Mouse (Mus musculus) megakaryocyte, embryonic 14.5 days (primary cell): ENCODE measurements around the gene Fkbp3. TPM values are rescaled to one million over a fixed set of nuclear protein-coding genes. Genes with fewer than 3 reads are reported as not detected.
A peak's percentile ranks its signal among the peaks of the same experiment; 100 is the strongest.
"Not testable (repeated sequence)": the region's sequence is repeated elsewhere in the genome, so short reads cannot be mapped to it uniquely, and the experiment has no call there.

ENCODE experiments used
- H3K27me3 ChIP-seq: replicated peaks from 2 replicates; pipeline ENCODE3; 2012; ENCODE audit warnings: inconsistent platforms
- H3K36me3 ChIP-seq: replicated peaks from 2 replicates; pipeline ENCODE3; 2012; ENCODE audit warnings: low read length, inconsistent platforms, mixed read lengths
- H3K4me1 ChIP-seq: 2 replicates; pipeline ENCODE4 v1.6.1; 2012; ENCODE audit warnings: inconsistent platforms
- H3K4me3 ChIP-seq: replicated peaks from 2 replicates; pipeline ENCODE3; 2012; ENCODE audit warnings: moderate library complexity, mild to moderate bottlenecking, inconsistent platforms
- H3K9me3 ChIP-seq: 2 replicates; pipeline ENCODE4 v1.6.1; 2012; ENCODE audit warnings: inconsistent platforms
- FLI1 ChIP-seq: IDR thresholded peaks from 2 replicates; pipeline ENCODE4 v1.6.1; 2012; ENCODE audit warnings: low read length, inconsistent platforms, mixed read lengths
- GATA1 ChIP-seq: IDR thresholded peaks from 3 replicates; pipeline ENCODE4 v1.6.1; 2012; ENCODE audit warnings: mixed read lengths, low read length, inconsistent platforms, borderline replicate concordance
- polyA plus RNA-seq: library from polyadenylated mRNA; stranded (reverse); fragments of >175 nt; gene quantifications from 2 replicates; pipeline ENCODE4 v1.2.3, GENCODE M21; 2012; ENCODE audit warnings: low replicate concordance; ENCODE audit not compliant: insufficient read depth

Fkbp3 gene
- polyA plus RNA-seq = 40.1 TPM in 1 of 2 replicates, not detected in the other

DNA sequence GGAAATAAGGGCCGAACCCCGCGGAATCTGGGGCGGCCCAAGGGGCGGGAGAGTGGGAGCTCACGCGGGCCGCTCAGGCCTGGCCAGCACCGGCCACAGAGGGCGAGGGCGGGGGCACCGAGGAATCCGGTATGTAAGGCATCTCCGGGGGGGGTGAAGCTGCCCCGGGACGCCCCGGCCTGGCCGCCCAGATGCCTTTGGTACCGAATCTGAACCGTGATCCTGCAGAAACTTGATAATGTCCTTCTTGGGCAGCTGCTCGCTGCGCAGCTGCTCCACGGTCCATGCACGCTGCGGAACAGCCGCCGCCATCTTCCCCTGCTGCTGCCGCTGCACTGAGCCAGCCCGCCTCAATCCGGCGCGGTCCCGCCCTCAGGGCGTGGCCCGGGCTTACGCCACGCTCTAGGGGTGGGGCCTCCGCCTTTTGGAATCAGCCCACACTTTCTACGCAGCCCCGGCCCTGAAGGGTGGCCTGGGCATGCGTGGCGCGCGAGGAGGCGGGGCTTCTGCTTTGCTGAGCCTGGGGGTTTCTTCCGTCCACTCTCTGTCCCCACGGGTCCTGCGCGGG is at the start of gene Fkbp3:
TSS of gene Fkbp3 (minus strand) at position 397 of the 568 bp plus-strand sequence.
- H3K36me3 ChIP-seq = peaks cover 18% of the 10 kb centered on the region
- peaks cover 39% of the 10 kb centered on the region for H3K4me1 ChIP-seq
- no peaks in the 10 kb centered on the region for H3K9me3 ChIP-seq
- TF ChIP-seq GATA1 (no peak), FLI1 (no peak)
- H3K27me3 ChIP-seq = no peaks in the 10 kb centered on the region
- peak within 1 kb of the TSS; percentile 98 for H3K4me3 ChIP-seq

DNA sequence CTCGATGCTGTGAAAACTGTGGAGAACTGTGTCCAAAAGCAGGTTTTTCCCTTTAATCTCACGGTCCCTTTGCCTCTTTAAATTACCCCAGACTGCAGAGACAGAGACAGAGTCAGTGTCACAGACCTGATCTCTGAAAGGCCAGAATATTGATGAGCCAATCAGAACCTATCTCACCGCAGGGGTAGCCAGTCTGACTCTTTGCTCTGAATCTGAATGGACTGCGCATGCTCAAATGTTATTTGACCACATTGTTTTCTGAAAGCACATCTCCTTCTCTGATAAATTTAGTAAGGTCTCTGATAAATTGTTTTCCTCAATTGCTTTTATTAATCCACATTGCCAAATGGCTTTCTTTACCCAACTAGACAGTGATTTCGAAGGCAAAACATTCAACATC is 45.6 kb upstream of the Fkbp3 start:
- no peak overlapping the region for H3K4me3 ChIP-seq
- peaks cover 71% of the 10 kb centered on the region for H3K36me3 ChIP-seq
- TF ChIP-seq FLI1 (no peak), GATA1 (no peak)
- no peaks in the 10 kb centered on the region for H3K9me3 ChIP-seq
- no peaks in the 10 kb centered on the region for H3K27me3 ChIP-seq
- no peaks in the 10 kb centered on the region for H3K4me1 ChIP-seq

DNA sequence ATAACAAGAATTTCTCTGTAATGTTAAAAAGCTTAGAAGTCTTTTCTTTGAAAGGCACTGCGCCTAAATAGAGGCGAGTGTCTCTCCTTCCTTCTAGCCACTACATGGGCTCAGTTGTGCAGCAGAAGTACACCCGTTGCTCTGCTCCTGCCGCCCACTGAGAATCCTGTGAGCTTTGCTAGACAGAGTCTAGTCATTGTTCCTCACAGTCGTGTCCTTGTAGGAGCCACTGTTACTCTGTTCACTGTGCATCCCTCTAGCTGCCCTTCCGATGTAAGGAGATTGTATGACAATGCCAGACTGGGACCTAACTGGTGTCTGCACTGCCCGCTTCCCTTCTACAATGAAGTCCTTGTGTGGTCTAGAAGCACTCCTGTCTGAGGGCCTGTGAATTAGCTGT is 45.2 kb upstream of the Fkbp3 start:
- TF ChIP-seq FLI1 = no peak
- no peak for TF ChIP-seq GATA1
- no peaks in the 10 kb centered on the region for H3K4me1 ChIP-seq
- peaks cover 69% of the 10 kb centered on the region for H3K36me3 ChIP-seq
- H3K27me3 ChIP-seq = no peaks in the 10 kb centered on the region
- no peaks in the 10 kb centered on the region for H3K9me3 ChIP-seq
- peak overlapping the region; percentile 38 for H3K4me3 ChIP-seq

DNA sequence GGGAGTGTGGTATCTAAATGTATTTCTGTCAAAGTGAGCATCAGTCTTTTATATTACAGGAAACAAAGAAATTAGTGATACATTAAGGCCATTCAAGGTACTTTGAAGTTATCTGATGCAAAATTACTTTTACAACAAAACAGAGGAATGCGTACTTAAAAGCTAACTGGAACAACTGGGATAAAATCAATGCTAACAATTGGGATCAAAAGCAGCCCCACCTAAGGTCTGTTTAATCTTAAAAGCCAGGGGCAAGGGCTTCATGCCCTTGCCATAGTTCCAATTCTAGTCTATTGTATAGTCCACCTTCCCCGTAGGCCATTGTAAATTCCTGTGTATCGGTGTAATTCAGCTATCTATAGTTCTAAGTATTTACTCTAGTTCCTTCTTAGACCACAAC is 41.2 kb upstream of the Fkbp3 start:
- H3K4me3 ChIP-seq, H3K9me3 ChIP-seq, H3K27me3 ChIP-seq: not testable (repeated sequence)
- Histone ChIP-seq H3K36me3 (peaks cover 59% of the 10 kb centered on the region), H3K4me1 (peaks cover 12% of the 10 kb centered on the region)

DNA sequence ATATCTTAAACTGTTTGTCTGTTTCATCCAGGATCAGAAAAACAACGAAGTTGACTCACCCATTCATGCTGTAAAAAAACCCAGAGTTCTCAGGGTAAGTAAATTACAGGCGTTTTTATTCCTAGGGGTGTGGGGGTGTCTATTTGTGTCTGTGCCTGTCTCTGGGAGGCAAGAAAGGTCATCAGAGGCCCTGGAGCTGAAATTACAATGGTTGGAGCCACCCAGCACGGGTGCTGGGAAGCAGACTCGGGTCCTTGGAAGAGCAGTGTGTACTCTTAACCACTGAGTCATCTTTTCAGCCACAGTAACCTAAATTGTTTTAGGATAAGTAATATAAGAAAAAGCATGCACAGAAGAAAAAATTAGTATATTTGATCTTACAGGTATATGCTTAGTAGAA is 40.1 kb upstream of the Fkbp3 start:
- TF ChIP-seq GATA1 (no peak), FLI1 (no peak)
- H3K4me1 ChIP-seq = peaks cover 12% of the 10 kb centered on the region
- H3K36me3 ChIP-seq = peaks cover 61% of the 10 kb centered on the region
- H3K27me3 ChIP-seq = no peaks in the 10 kb centered on the region
- no peak overlapping the region for H3K4me3 ChIP-seq
- H3K9me3 ChIP-seq = no peaks in the 10 kb centered on the region

DNA sequence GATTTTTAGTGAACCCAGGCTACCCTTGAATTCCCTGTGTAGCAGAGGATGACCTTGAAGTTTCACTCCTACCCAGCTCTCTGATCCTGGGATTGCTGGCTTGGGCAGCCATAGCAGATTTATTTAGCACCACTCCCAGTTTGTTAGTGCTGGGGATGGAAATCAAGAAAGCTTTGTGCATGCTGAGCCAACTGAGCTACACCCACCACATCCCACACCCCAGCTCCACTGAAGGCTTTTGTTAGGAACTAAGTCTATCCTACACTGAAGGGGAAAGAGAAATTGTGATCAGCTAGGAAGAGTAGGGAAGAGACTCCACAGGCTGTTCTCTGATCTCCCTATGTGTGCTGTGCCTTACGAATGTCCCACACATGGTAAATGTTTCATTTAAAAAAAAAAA is 39.0 kb upstream of the Fkbp3 start:
- Histone ChIP-seq H3K4me1 (peaks cover 12% of the 10 kb centered on the region), H3K4me3 (no peak overlapping the region), H3K27me3 (no peaks in the 10 kb centered on the region), H3K36me3 (peaks cover 61% of the 10 kb centered on the region), H3K9me3 (no peaks in the 10 kb centered on the region)
- TF ChIP-seq GATA1 (no peak), FLI1 (no peak)

DNA sequence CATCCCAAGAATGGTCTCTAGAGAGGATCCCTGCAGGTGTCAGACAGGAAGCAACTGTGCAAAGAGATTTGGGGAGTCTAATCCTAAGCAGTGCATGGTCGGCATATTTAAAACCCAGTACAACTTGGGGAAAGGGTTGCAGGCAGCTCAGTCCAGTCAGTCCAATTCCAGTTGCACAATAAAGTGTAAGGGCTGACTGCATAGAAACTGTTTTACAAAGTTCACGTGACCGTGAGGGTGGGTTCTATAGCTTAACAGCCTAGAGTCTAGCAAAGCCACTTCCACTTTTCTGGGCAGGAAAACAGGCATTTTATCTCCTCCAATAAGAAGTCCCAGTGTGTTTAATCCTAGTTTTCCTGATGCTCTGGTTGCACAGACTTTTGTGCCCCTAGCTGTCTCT is 37.7 kb upstream of the Fkbp3 start:
- no peaks in the 10 kb centered on the region for H3K9me3 ChIP-seq
- no peak overlapping the region for H3K4me3 ChIP-seq
- peaks cover 12% of the 10 kb centered on the region for H3K4me1 ChIP-seq
- peaks cover 61% of the 10 kb centered on the region for H3K36me3 ChIP-seq
- H3K27me3 ChIP-seq = no peaks in the 10 kb centered on the region
- TF ChIP-seq FLI1 (no peak), GATA1 (no peak)

DNA sequence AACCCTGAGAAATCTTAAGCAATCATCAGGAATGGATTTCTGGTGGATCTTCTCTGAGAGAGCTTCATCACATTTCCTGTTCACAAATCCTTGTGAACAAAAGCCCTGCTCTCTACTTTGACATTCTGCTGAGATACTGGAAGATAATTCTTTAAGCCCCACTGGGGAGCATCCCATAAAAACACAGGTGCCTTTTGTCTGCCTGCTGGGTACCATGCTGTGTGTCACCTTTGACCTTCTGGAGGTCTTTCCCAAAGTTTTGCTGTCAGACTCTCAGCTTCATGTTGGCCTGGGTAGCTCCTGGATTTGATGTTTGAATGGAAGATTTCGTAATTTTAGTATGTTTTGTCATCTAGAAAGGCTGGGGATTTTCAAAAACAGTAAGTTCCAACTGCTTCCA is 34.9 kb upstream of the Fkbp3 start:
- Histone ChIP-seq H3K36me3 (peaks cover 62% of the 10 kb centered on the region), H3K4me1 (peaks cover 12% of the 10 kb centered on the region), H3K27me3 (no peaks in the 10 kb centered on the region), H3K4me3 (no peak overlapping the region), H3K9me3 (no peaks in the 10 kb centered on the region)
- TF ChIP-seq GATA1 (no peak), FLI1 (no peak)

DNA sequence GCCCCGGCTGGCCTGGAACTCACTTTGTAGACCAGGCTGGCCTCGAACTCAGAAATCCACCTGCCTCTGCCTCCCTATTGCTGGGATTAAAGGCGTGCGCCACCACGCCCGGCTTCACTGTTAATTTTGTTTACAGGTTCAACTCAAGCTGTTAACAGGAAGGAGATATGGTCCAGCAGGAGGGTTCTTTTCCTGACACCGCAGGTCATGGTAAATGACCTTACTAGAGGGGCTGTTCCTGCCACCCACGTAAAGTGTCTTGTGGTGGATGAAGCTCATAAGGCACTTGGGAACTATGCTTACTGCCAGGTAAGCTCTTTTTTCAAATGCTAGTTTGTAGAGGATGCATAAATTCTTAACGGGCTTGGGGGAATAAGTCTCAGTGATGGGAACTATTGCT is 3.1 kb upstream of the Fkbp3 start:
- TF ChIP-seq GATA1 = no peak
- H3K27me3 ChIP-seq = no peaks in the 10 kb centered on the region
- H3K36me3 ChIP-seq = peaks cover 11% of the 10 kb centered on the region
- H3K9me3 ChIP-seq = no peaks in the 10 kb centered on the region
- peak overlapping the region; percentile 59 for H3K4me3 ChIP-seq
- H3K4me1 ChIP-seq = peaks cover 35% of the 10 kb centered on the region

DNA sequence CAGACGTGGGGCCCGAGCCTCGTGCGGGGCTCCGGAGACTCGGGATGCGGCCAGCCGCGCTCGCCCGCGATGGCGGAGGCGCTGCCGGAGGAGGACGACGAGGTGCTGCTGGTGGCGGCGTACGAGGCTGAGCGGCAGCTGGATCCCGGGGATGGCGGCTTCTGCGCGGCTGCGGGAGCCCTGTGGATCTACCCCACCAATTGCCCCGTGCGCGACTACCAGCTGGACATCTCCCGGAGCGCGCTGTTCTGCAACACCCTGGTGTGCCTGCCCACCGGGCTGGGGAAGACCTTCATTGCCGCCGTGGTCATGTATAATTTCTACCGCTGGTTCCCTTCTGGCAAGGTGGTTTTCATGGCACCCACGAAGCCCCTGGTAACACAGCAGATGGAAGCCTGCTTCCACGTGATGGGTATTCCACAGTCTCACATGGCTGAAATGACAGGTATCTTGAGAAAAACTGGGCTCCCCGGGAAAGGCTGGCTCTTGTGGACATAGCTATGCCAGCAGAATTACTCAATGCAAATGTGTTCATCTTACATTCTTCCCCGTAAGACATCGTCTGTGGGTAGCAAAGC is 2.0 kb upstream of the Fkbp3 start:
- TF ChIP-seq FLI1 = no peak
- TF ChIP-seq GATA1 = no peak
- Histone ChIP-seq H3K4me3 (peak overlapping the region; percentile 98), H3K9me3 (no peaks in the 10 kb centered on the region), H3K36me3 (peaks cover 15% of the 10 kb centered on the region), H3K4me1 (peaks cover 39% of the 10 kb centered on the region), H3K27me3 (no peaks in the 10 kb centered on the region)

DNA sequence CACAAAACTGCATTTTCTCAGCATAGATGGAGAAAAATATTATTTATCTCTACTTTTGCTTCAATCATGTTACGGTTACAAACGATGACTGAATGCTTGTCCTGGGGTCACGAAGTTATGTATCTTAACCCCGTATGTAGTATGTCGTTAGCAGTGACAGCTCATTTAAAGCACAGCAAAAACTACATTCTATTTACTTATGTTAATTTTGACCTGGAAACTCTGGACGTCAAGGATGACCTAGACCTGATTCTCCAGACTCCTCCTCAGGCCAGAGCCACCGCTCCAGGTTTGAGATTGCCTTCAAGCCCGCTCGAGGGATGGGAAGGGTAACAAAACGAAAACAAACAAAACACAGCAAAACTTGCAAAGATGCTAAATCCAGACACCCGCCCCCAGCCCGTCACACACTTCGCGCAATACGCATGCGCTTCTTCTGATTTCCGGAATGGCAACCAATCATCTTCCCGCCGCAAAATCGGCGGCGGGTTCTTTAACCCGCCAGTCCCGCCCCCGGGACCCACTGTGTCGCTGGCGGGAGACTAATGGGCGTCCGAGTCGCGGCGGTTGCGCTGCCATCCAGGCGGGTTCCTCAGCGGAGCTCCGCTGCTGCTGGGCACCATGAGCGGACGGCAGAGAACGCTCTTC is 1.4 kb upstream of the Fkbp3 start, which contains the start of gene Fancm:
TSS of gene Fancm (plus strand) at position 519 of the 648 bp plus-strand sequence.
- Histone ChIP-seq H3K27me3 (no peaks in the 10 kb centered on the region), H3K4me3 (peak within 1 kb of the TSS; percentile 98), H3K36me3 (peaks cover 13% of the 10 kb centered on the region), H3K9me3 (no peaks in the 10 kb centered on the region), H3K4me1 (peaks cover 39% of the 10 kb centered on the region)
- TF ChIP-seq GATA1 (no peak), FLI1 (peak; percentile 23; the same call in 1 of the 2 replicates)
